Mouse (Mus musculus): ENCODE data around the gene Arhgef19. TPM values are rescaled to one million over a fixed set of nuclear protein-coding genes. Genes with fewer than 3 reads are reported as not detected.

Gene Arhgef19
- total RNA-seq, 2 experiments from 2014 or later, result not detected

DNA sequence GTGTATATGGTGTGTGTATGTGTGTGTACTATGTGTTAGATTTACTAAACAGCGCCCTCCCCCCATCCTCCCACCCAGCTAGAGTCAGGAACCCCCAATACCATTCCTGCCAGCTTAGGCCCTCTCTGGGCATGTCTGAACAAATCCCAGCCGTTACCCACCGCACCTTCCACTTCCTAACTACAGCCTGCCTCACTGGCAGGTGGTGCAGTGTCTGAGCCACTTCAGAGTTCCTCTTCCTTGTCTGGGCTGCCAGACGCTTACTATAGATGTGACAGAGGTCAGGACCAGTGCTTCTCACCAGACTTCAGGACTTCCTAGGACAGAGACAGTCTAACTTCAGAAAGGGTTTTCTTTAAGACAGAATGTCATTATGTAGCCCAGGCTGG, 64.9 kb downstream of the Arhgef19 start:
- ATAC-seq (replicated peaks; ENCODE audit: poor library complexity), result peak; percentile 60

DNA sequence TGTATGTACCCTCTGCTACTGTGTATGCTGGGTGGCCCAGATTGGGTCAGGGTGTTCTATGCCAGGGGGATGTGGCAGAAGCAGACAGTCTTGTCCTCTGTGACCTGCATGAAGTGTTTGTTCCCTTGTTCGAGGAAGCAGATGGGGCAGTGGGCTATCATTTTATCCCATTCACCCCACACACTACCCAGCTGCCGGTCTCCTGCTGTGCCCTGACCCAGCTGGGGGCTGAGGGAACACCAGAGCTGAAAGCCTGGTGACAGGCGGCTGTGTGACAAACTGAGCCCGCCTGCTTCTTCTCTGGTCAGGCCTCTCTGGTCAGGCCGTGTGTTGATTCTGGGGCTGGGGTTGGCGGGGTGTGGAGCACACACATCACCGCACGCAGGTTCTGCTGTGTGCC, 66.8 kb downstream of the Arhgef19 start:
- ATAC-seq (replicated peaks; ENCODE audit: poor library complexity), result no peak

Other genes with a start within 250 kb of the Arhgef19 start
- not detected in 2 replicates for gene Mfap2, start 229.1 kb upstream of the Arhgef19 start, total RNA-seq (2015)
- gene Mfap2, start 229.1 kb upstream of the Arhgef19 start, total RNA-seq (2017), result not detected in 2 replicates
- gene Crocc, start 178.9 kb upstream of the Arhgef19 start, total RNA-seq (2015), result 1.1 and 3.3 TPM in 2 replicates
- 5.8 and 6.0 TPM in 2 replicates for gene Crocc, start 178.9 kb upstream of the Arhgef19 start, total RNA-seq (2017)
- 33.5 and 37.1 TPM in 2 replicates for gene Necap2, start 161.1 kb upstream of the Arhgef19 start, total RNA-seq (2015)
- gene Necap2, start 161.1 kb upstream of the Arhgef19 start, total RNA-seq (2017), result 50.4 and 64.3 TPM in 2 replicates
- not detected in 2 replicates for gene Spata21, start 151.2 kb upstream of the Arhgef19 start, total RNA-seq (2015)
- gene Spata21, start 151.2 kb upstream of the Arhgef19 start, total RNA-seq (2017), result not detected in 2 replicates
- gene Szrd1, start 99.7 kb upstream of the Arhgef19 start, total RNA-seq (2015), result 33.2 and 43.0 TPM in 2 replicates
- gene Szrd1, start 99.7 kb upstream of the Arhgef19 start, total RNA-seq (2017), result 38.8 and 52.7 TPM in 2 replicates
- gene Fbxo42, start 91.6 kb upstream of the Arhgef19 start, total RNA-seq (2015), result 15.4 and 16.4 TPM in 2 replicates
- 10.5 and 11.4 TPM in 2 replicates for gene Fbxo42, start 91.6 kb upstream of the Arhgef19 start, total RNA-seq (2017)
- 0.73 and 1.4 TPM in 2 replicates for gene Rsg1, start 25.5 kb upstream of the Arhgef19 start, total RNA-seq (2015)
- gene Rsg1, start 25.5 kb upstream of the Arhgef19 start, total RNA-seq (2017), result 1.8 and 3.5 TPM in 2 replicates
- 0.46 and 0.49 TPM in 2 replicates for gene Epha2, start 61.7 kb downstream of the Arhgef19 start, total RNA-seq (2015)
- gene Epha2, start 61.7 kb downstream of the Arhgef19 start, total RNA-seq (2017), result 0.14 and 0.50 TPM in 2 replicates
- not detected in 2 replicates for gene Fam131c, start 128.7 kb downstream of the Arhgef19 start, total RNA-seq (2015)
- not detected in 2 replicates for gene Fam131c, start 128.7 kb downstream of the Arhgef19 start, total RNA-seq (2017)
- gene Clcnka, start 159.2 kb downstream of the Arhgef19 start, total RNA-seq (2015), result not detected in 2 replicates
- not detected in 2 replicates for gene Clcnka, start 159.2 kb downstream of the Arhgef19 start, total RNA-seq (2017)
- not detected in 2 replicates for gene Clcnkb, start 176.5 kb downstream of the Arhgef19 start, total RNA-seq (2015)
- not detected in 2 replicates for gene Clcnkb, start 176.5 kb downstream of the Arhgef19 start, total RNA-seq (2017)
- gene Hspb7, start 181.3 kb downstream of the Arhgef19 start, total RNA-seq (2015), result not detected in 2 replicates
- not detected in 2 replicates for gene Hspb7, start 181.3 kb downstream of the Arhgef19 start, total RNA-seq (2017)
- not detected in 2 replicates for gene Srarp, start 196.6 kb downstream of the Arhgef19 start, total RNA-seq (2015)
- gene Srarp, start 196.6 kb downstream of the Arhgef19 start, total RNA-seq (2017), result not detected in 2 replicates
- 12.0 and 14.0 TPM in 2 replicates for gene Zbtb17, start 205.2 kb downstream of the Arhgef19 start, total RNA-seq (2015)
- 15.2 and 21.3 TPM in 2 replicates for gene Zbtb17, start 205.2 kb downstream of the Arhgef19 start, total RNA-seq (2017)